Mouse (Mus musculus): Measurements from ENCODE around the gene Il9r.

- TF ChIP-seq CTCF (conservative IDR thresholded peaks at IDR 0.05 in 1 of 2, IDR thresholded peaks at IDR 0.05 in 1 of 2; ENCODE audit: low read depth in 2 of 2, low read length in 2 of 2) (no peak), NELFE (IDR thresholded peaks at IDR 0.05; ENCODE audit: low read depth, low read length) (no peak), CHD1 (IDR thresholded peaks at IDR 0.05; ENCODE audit: low read depth, low read length) (no peak), MAFK (IDR thresholded peaks at IDR 0.05; ENCODE audit: insufficient replicate concordance, low read length) (no peak), USF1 (IDR thresholded peaks at IDR 0.05; ENCODE audit: low read depth, low read length) (no peak), E2F4 (IDR thresholded peaks at IDR 0.05; ENCODE audit: insufficient replicate concordance, low read depth, low read length) (no peak), POLR2A (IDR thresholded peaks at IDR 0.05; ENCODE audit: low read depth, low read length) (no peak), RCOR1 (conservative IDR thresholded peaks at IDR 0.05; ENCODE audit: low read depth, low read length) (no peak)
These were observed 10.6 kb downstream of the Il9r start for GRCm38 (mm10) chr11:32189434-32189833.
